Mouse (Mus musculus) E14TG2a.4 (cell line): ENCODE data around the gene Kif5c.

Experiments used
- H3K27me3 ChIP-seq: 2 replicates; pipeline ENCODE4 v1.6.1; 2014; ENCODE audit warnings: low read length, control low read depth; ENCODE audit not compliant: insufficient read depth
- H3K36me3 ChIP-seq: 2 replicates; pipeline ENCODE4 v1.6.1; 2014; ENCODE audit warnings: low read length, control low read depth; ENCODE audit not compliant: insufficient read depth
- H3K4me1 ChIP-seq: replicated peaks from 2 replicates; pipeline ENCODE4 v1.6.1; 2014; ENCODE audit warnings: low read depth, low read length, control low read depth
- H3K4me3 ChIP-seq: replicated peaks from 2 replicates; pipeline ENCODE4 v1.5.1; 2014; ENCODE audit warnings: mild to moderate bottlenecking, low read length
- H3K9me3 ChIP-seq: 2 replicates; pipeline ENCODE4 v1.6.1; 2014; ENCODE audit warnings: low read length, control low read depth
- CTCF ChIP-seq: conservative IDR thresholded peaks from 2 replicates; pipeline ENCODE4 v1.5.1; 2014; ENCODE audit warnings: low read length
- NANOG ChIP-seq: IDR thresholded peaks from 2 replicates; pipeline ENCODE4 v1.6.1; 2014; ENCODE audit warnings: borderline replicate concordance, low read length, mixed read lengths
- POU5F1 ChIP-seq: IDR thresholded peaks from 2 replicates; pipeline ENCODE4 v1.6.1; 2014; ENCODE audit warnings: low read length, borderline replicate concordance

Gene Kif5c

GRCm38 (mm10) chr2:49655195-49655873, 36.2 kb downstream of the Kif5c start:
- Histone ChIP-seq H3K9me3 (no peaks in the 10 kb centered on the region), H3K36me3 (peaks cover 6% of the 10 kb centered on the region; the same call in 1 of the 2 replicates), H3K4me1 (no peaks in the 10 kb centered on the region), H3K4me3 (no peak overlapping the region), H3K27me3 (no peaks in the 10 kb centered on the region)
- TF ChIP-seq NANOG (no peak), CTCF (no peak), POU5F1 (no peak)

- Histone ChIP-seq H3K9me3 (no peaks in the 10 kb centered on the region), H3K4me3 (no peak overlapping the region), H3K36me3 (peaks cover 6% of the 10 kb centered on the region; the same call in 1 of the 2 replicates), H3K4me1 (no peaks in the 10 kb centered on the region), H3K27me3 (no peaks in the 10 kb centered on the region)
- TF ChIP-seq POU5F1, result no peak
Observed at GRCm38 (mm10) chr2:49655874-49656195, 36.7 kb downstream of the Kif5c start.

- Histone ChIP-seq H3K4me3 (no peak overlapping the region), H3K27me3 (no peaks in the 10 kb centered on the region), H3K9me3 (no peaks in the 10 kb centered on the region), H3K4me1 (no peaks in the 10 kb centered on the region), H3K36me3 (peaks cover 6% of the 10 kb centered on the region; the same call in 1 of the 2 replicates)
- TF ChIP-seq CTCF (no peak), POU5F1 (no peak), NANOG (no peak)
Observed at GRCm38 (mm10) chr2:49656988-49657387, 37.9 kb downstream of the Kif5c start.

GRCm38 (mm10) chr2:49657666-49658065, 38.6 kb downstream of the Kif5c start:
- TF ChIP-seq NANOG (no peak), POU5F1 (no peak), CTCF (no peak)
- H3K36me3 ChIP-seq, result no peaks in the 10 kb centered on the region
- no peaks in the 10 kb centered on the region for H3K9me3 ChIP-seq

GRCm38 (mm10) chr2:49658988-49659387, 39.9 kb downstream of the Kif5c start:
- no peak for TF ChIP-seq CTCF
- TF ChIP-seq POU5F1, result no peak
- TF ChIP-seq NANOG, result no peak
- Histone ChIP-seq H3K27me3 (no peaks in the 10 kb centered on the region), H3K4me1 (no peaks in the 10 kb centered on the region), H3K9me3 (no peaks in the 10 kb centered on the region), H3K36me3 (no peaks in the 10 kb centered on the region), H3K4me3 (no peak overlapping the region)

More at GRCm38 (mm10) chr2:49657666-49658065, 38.6 kb downstream of the Kif5c start:
- Histone ChIP-seq H3K27me3 (no peaks in the 10 kb centered on the region), H3K4me1 (no peaks in the 10 kb centered on the region), H3K4me3 (no peak overlapping the region)

- no peaks in the 10 kb centered on the region for H3K9me3 ChIP-seq
- no peaks in the 10 kb centered on the region for H3K4me1 ChIP-seq
- H3K36me3 ChIP-seq, result no peaks in the 10 kb centered on the region
- no peak overlapping the region for H3K4me3 ChIP-seq
- TF ChIP-seq POU5F1 (no peak), CTCF (no peak), NANOG (no peak)
- no peaks in the 10 kb centered on the region for H3K27me3 ChIP-seq
Observed at GRCm38 (mm10) chr2:49659964-49660363, 40.9 kb downstream of the Kif5c start.

- no peaks in the 10 kb centered on the region for H3K27me3 ChIP-seq
- no peak for TF ChIP-seq POU5F1
- no peaks in the 10 kb centered on the region for H3K4me1 ChIP-seq
- H3K9me3 ChIP-seq, result no peaks in the 10 kb centered on the region
- H3K36me3 ChIP-seq, result no peaks in the 10 kb centered on the region
- H3K4me3 ChIP-seq, result no peak overlapping the region
Observed at GRCm38 (mm10) chr2:49660375-49660923, 41.4 kb downstream of the Kif5c start.

- TF ChIP-seq POU5F1, result no peak
- Histone ChIP-seq H3K27me3 (no peaks in the 10 kb centered on the region), H3K4me1 (no peaks in the 10 kb centered on the region), H3K9me3 (no peaks in the 10 kb centered on the region), H3K36me3 (no peaks in the 10 kb centered on the region), H3K4me3 (no peak overlapping the region)
Observed at GRCm38 (mm10) chr2:49661348-49661747, 42.2 kb downstream of the Kif5c start.

- Histone ChIP-seq H3K36me3 (no peaks in the 10 kb centered on the region), H3K9me3 (no peaks in the 10 kb centered on the region), H3K4me3 (no peak overlapping the region), H3K27me3 (no peaks in the 10 kb centered on the region), H3K4me1 (no peaks in the 10 kb centered on the region)
- TF ChIP-seq CTCF (no peak), POU5F1 (no peak), NANOG (no peak)
Observed at GRCm38 (mm10) chr2:49661872-49662271, 42.8 kb downstream of the Kif5c start.
